8 mouse cellular contexts compared by ENCODE assay signal in the genomic region with DNA sequence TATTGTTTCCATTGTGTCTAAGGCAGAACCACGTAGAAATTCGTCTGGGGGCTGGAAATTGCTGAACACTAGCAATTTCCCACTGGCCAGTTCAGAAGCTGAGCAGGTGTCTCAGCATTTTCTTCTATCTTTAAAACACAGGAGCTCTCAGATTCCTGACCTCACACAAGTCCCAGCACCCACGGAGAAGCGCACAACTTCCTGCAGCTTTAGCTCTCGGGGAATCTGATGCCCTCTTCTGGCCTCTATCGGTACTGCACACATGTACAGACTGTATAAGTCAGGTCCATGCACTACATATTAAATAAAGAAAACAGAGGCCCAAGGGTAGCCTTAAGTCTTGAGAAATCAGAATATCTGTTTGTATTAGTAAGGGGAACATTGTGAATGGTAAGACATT. TPM values are rescaled to one million over a fixed set of nuclear protein-coding genes. Genes with fewer than 3 reads are reported as not detected.
DNase-seq lines count a peak whose midpoint lies in the region; ATAC-seq and TF ChIP-seq lines count a peak whose summit lies in the region.

No protein-coding gene starts in this region.

- no peak for ATAC-seq in kidney, embryonic 15.5 days (replicated peaks; ENCODE audit: low FRiP score)
- 0 out of 2 replicates have a peak, but pooled peaks have one; percentile 26 for ATAC-seq in granulocyte monocyte progenitor cell, adult 5-6 weeks (replicated peaks; ENCODE audit: poor library complexity, severe bottlenecking)

- H3K27ac ChIP-seq in kidney, embryonic 15.5 days: no peak overlapping the region
- H3K27ac ChIP-seq in testis, adult 2 months (ENCODE audit: control insufficient read depth, insufficient read depth, low read depth, low read length): no peak overlapping the region

- peak; percentile 64 for DNase-seq in kidney, adult 18-20 months
- DNase-seq in ES-CJ7 (ENCODE audit: low read depth, low spot score): peak; percentile 88
- DNase-seq in adrenal gland, postnatal 10 days: peak; percentile 64
- peak; percentile 60 for DNase-seq in lung, postnatal 10 days
- no peak for DNase-seq in urinary bladder, postnatal 4 days (ENCODE audit: low spot score in 2 of 2)

- H3K36me3 ChIP-seq in kidney, embryonic 15.5 days: no peaks in the 10 kb centered on the region
- no peaks in the 10 kb centered on the region for H3K36me3 ChIP-seq in testis, adult 2 months (ENCODE audit: control insufficient read depth, insufficient read depth, low read length)

- no peak overlapping the region for H3K4me2 ChIP-seq in kidney, embryonic 15.5 days

- H3K27me3 ChIP-seq in kidney, embryonic 15.5 days: peaks cover 25% of the 10 kb centered on the region
- no peaks in the 10 kb centered on the region for H3K27me3 ChIP-seq in testis, adult 2 months (ENCODE audit: control insufficient read depth, insufficient read depth, low read length)

- TF ChIP-seq POLR2A in testis, adult 2 months (IDR thresholded peaks at IDR 0.05; ENCODE audit: control insufficient read depth, low read depth, low read length): no peak

- H3K9me3 ChIP-seq in kidney, embryonic 15.5 days (replicated peaks): no peaks in the 10 kb centered on the region

- WGBS in kidney, embryonic 15.5 days: 72% methylated on average over 6 of the region's 6 CpGs

- TF ChIP-seq CTCF in testis, adult 2 months (IDR thresholded peaks at IDR 0.05; ENCODE audit: control insufficient read depth, insufficient read depth, insufficient replicate concordance, low read depth, low read length): peak; percentile 78

- no peak overlapping the region for H3K9ac ChIP-seq in kidney, embryonic 15.5 days

- H3K4me3 ChIP-seq in kidney, embryonic 15.5 days (replicated peaks): no peak overlapping the region
- no peak overlapping the region for H3K4me3 ChIP-seq in testis, adult 2 months (ENCODE audit: control insufficient read depth, low read depth, low read length)

- peaks cover 25% of the 10 kb centered on the region for H3K4me1 ChIP-seq in kidney, embryonic 15.5 days
- peaks cover 2% of the 10 kb centered on the region; the same call in 1 of the 2 replicates for H3K4me1 ChIP-seq in testis, adult 2 months (ENCODE audit: control insufficient read depth, insufficient read depth, low read length)

RNA-seq across cellular contexts. Expression of a gene that starts 30.6 kb away (rescaled TPM):
- 18.4 and 19.6 TPM in 2 replicates for polyA plus RNA-seq in kidney, embryonic 15.5 days (2015; fragmentation: Nextera tagmentation; extraction: Ambion mirVana)
- 10 to 100 TPM; 17.4 to 23.0 TPM for total RNA-seq in adrenal gland, postnatal 10 days (2021)
- total RNA-seq in granulocyte monocyte progenitor cell, adult 5-6 weeks (2014; fragmentation: Nextera tagmentation): 46.2 and 58.5 TPM in 2 replicates
- 14.7 and 16.6 TPM in 2 replicates for total RNA-seq in granulocyte monocyte progenitor cell, adult 5-6 weeks (2017)
- 2.0 and 2.5 TPM in 2 replicates for polyA plus RNA-seq in testis, adult 2 months (2012; rRNA removed)

Comparison
In these comparisons a context has a peak if more than half of its experiments do, and no peak if none do; other contexts are left out.
1. DNase-seq: peak in kidney, adult 18-20 months (single experiment), ES-CJ7 (single experiment), adrenal gland, postnatal 10 days (single experiment) and lung, postnatal 10 days (single experiment); none in urinary bladder, postnatal 4 days (0 of 2).